11 mouse cellular contexts compared by ENCODE assay signal in genomic region chr17:87640272-87640671, GRCm38 (mm10). TPM values are rescaled to one million over a fixed set of nuclear protein-coding genes. Genes with fewer than 3 reads are reported as not detected.
"Had no signal": no experiment of that assay in that cellular context is flagged by ENCODE, and none has a peak within 500 bp of the region (broad histone marks: within the 10 kb centered on the region; RNA-seq: fewer than 3 reads in every experiment).

No protein-coding gene starts in this region.

- H3K4me3 ChIP-seq: limb, embryonic 13.5 days; myocyte; neural tube, embryonic 15.5 days had no signal

- H3K4me2 ChIP-seq: limb, embryonic 13.5 days; neural tube, embryonic 15.5 days had no signal

- H3K9ac ChIP-seq: limb, embryonic 13.5 days; liver, embryonic 14.5 days; neural tube, embryonic 15.5 days had no signal

- H3K36me3 ChIP-seq: limb, embryonic 13.5 days; neural tube, embryonic 15.5 days had no signal

- DNase-seq: kidney, adult 8-10 months; kidney, postnatal 25 days; layer of hippocampus, adult 9-11 months; lung, adult 18-20 months; midbrain, embryonic 14.5 days; spleen, adult 18-20 months; thymus, postnatal 4 days had no signal

- H3K27ac ChIP-seq: limb, embryonic 13.5 days; liver, embryonic 14.5 days; neural tube, embryonic 15.5 days had no signal

- H3K9me3 ChIP-seq: limb, embryonic 13.5 days; neural tube, embryonic 15.5 days had no signal

RNA-seq across cellular contexts. Expression of gene Epcam, which starts 4.5 kb away (rescaled TPM):
- polyA plus RNA-seq: myocyte had no signal
